Mouse (Mus musculus): ENCODE measurements around the gene Jak1. TPM values are rescaled to one million over a fixed set of nuclear protein-coding genes. Genes with fewer than 3 reads are reported as not detected.
A peak's percentile ranks its signal among the peaks of the same experiment; 100 is the strongest.

The Jak1 gene
- polyA plus RNA-seq, 1 experiment from 2014 or later: 71.9 TPM

- no peaks in the 10 kb centered on the region for H3K27me3 ChIP-seq (ENCODE audit: insufficient read depth, low read length)
- 0 out of 2 replicates have a peak overlapping the region, but pooled peaks have one; percentile 3 for H3K4me2 ChIP-seq (ENCODE audit: low read length)
- ATAC-seq (replicated peaks; ENCODE audit: low FRiP score, low read depth) (no peak), DNase-seq (ENCODE audit: low spot score) (peak; percentile 59)
- peaks cover 13% of the 10 kb centered on the region for H3K4me1 ChIP-seq (replicated peaks; ENCODE audit: insufficient read depth, low read length)
- H3K9me3 ChIP-seq (replicated peaks; ENCODE audit: low read length): no peaks in the 10 kb centered on the region
- no peak overlapping the region for H3K9ac ChIP-seq (ENCODE audit: low read depth, low read length)
- H3K4me3 ChIP-seq (replicated peaks; ENCODE audit: low read depth, low read length): no peak overlapping the region
- no peaks in the 10 kb centered on the region for H3K36me3 ChIP-seq (ENCODE audit: insufficient read depth, low read length)
- 24% methylated on average over 13 of the region's 13 CpGs for WGBS
- 0 out of 2 replicates have a peak overlapping the region, but pooled peaks have one; percentile 6 for H3K27ac ChIP-seq
- TF ChIP-seq CTCF (IDR thresholded peaks at IDR 0.05; ENCODE audit: low read depth): no peak
Observed at GRCm38 (mm10) chr4:101252781-101253622, 12.1 kb downstream of the Jak1 start.

GRCm38 (mm10) chr4:101252016-101252415 is 13.1 kb downstream of the Jak1 start:
- no peak for DNase-seq (ENCODE audit: low spot score)
- H3K4me1 ChIP-seq (replicated peaks; ENCODE audit: insufficient read depth, low read length): peaks cover 13% of the 10 kb centered on the region
- H3K9me3 ChIP-seq (replicated peaks; ENCODE audit: low read length): no peaks in the 10 kb centered on the region
- H3K36me3 ChIP-seq (ENCODE audit: insufficient read depth, low read length): no peaks in the 10 kb centered on the region
- no peak overlapping the region for H3K4me3 ChIP-seq (replicated peaks; ENCODE audit: low read depth, low read length)
- no peak overlapping the region for H3K27ac ChIP-seq
- no peak overlapping the region for H3K9ac ChIP-seq (ENCODE audit: low read depth, low read length)
- TF ChIP-seq CTCF (IDR thresholded peaks at IDR 0.05; ENCODE audit: low read depth): no peak
- no peaks in the 10 kb centered on the region for H3K27me3 ChIP-seq (ENCODE audit: insufficient read depth, low read length)
- no peak for ATAC-seq (replicated peaks; ENCODE audit: low FRiP score, low read depth)
- H3K4me2 ChIP-seq (ENCODE audit: low read length): no peak overlapping the region

- no peaks in the 10 kb centered on the region for H3K27me3 ChIP-seq (ENCODE audit: insufficient read depth, low read length)
- no peak overlapping the region for H3K4me2 ChIP-seq (ENCODE audit: low read length)
- no peak overlapping the region for H3K27ac ChIP-seq
- H3K4me1 ChIP-seq (replicated peaks; ENCODE audit: insufficient read depth, low read length): peaks cover 13% of the 10 kb centered on the region
- WGBS: 50% methylated on average over 5 of the region's 6 CpGs
- H3K4me3 ChIP-seq (replicated peaks; ENCODE audit: low read depth, low read length): no peak overlapping the region
- no peaks in the 10 kb centered on the region for H3K36me3 ChIP-seq (ENCODE audit: insufficient read depth, low read length)
- H3K9me3 ChIP-seq (replicated peaks; ENCODE audit: low read length): no peaks in the 10 kb centered on the region
- DNase-seq (ENCODE audit: low spot score): no peak
- no peak for ATAC-seq (replicated peaks; ENCODE audit: low FRiP score, low read depth)
- TF ChIP-seq CTCF (IDR thresholded peaks at IDR 0.05; ENCODE audit: low read depth): no peak
- no peak overlapping the region for H3K9ac ChIP-seq (ENCODE audit: low read depth, low read length)
Observed at GRCm38 (mm10) chr4:101249977-101250743, 14.9 kb downstream of the Jak1 start.

- WGBS: 51% methylated on average over 2 of the region's 2 CpGs
- Histone ChIP-seq H3K27me3 (ENCODE audit: insufficient read depth, low read length) (no peaks in the 10 kb centered on the region), H3K36me3 (ENCODE audit: insufficient read depth, low read length) (no peaks in the 10 kb centered on the region), H3K4me2 (ENCODE audit: low read length) (no peak overlapping the region), H3K27ac (no peak overlapping the region), H3K9ac (ENCODE audit: low read depth, low read length) (no peak overlapping the region), H3K4me1 (replicated peaks; ENCODE audit: insufficient read depth, low read length) (peaks cover 6% of the 10 kb centered on the region; the same call in 1 of the 2 replicates), H3K4me3 (replicated peaks; ENCODE audit: low read depth, low read length) (no peak overlapping the region), H3K9me3 (replicated peaks; ENCODE audit: low read length) (no peaks in the 10 kb centered on the region)
- TF ChIP-seq CTCF (IDR thresholded peaks at IDR 0.05; ENCODE audit: low read depth): no peak
- ATAC-seq (replicated peaks; ENCODE audit: low FRiP score, low read depth) (no peak), DNase-seq (ENCODE audit: low spot score) (no peak)
Observed at GRCm38 (mm10) chr4:101247355-101247754, 17.7 kb downstream of the Jak1 start.

GRCm38 (mm10) chr4:101246569-101246968 is 18.5 kb downstream of the Jak1 start:
- Histone ChIP-seq H3K9ac (ENCODE audit: low read depth, low read length) (no peak overlapping the region), H3K36me3 (ENCODE audit: insufficient read depth, low read length) (no peaks in the 10 kb centered on the region), H3K9me3 (replicated peaks; ENCODE audit: low read length) (no peaks in the 10 kb centered on the region), H3K4me2 (ENCODE audit: low read length) (no peak overlapping the region), H3K4me3 (replicated peaks; ENCODE audit: low read depth, low read length) (no peak overlapping the region), H3K4me1 (replicated peaks; ENCODE audit: insufficient read depth, low read length) (peaks cover 6% of the 10 kb centered on the region; the same call in 1 of the 2 replicates), H3K27me3 (ENCODE audit: insufficient read depth, low read length) (no peaks in the 10 kb centered on the region), H3K27ac (no peak overlapping the region)
- WGBS: 76% methylated on average over 2 of the region's 2 CpGs
- TF ChIP-seq CTCF (IDR thresholded peaks at IDR 0.05; ENCODE audit: low read depth): no peak
- DNase-seq (ENCODE audit: low spot score) (no peak), ATAC-seq (replicated peaks; ENCODE audit: low FRiP score, low read depth) (no peak)

- Histone ChIP-seq H3K27ac (no peak overlapping the region), H3K9me3 (replicated peaks; ENCODE audit: low read length) (no peaks in the 10 kb centered on the region), H3K4me3 (replicated peaks; ENCODE audit: low read depth, low read length) (no peak overlapping the region), H3K9ac (ENCODE audit: low read depth, low read length) (no peak overlapping the region), H3K4me1 (replicated peaks; ENCODE audit: insufficient read depth, low read length) (peaks cover 6% of the 10 kb centered on the region; the same call in 1 of the 2 replicates), H3K27me3 (ENCODE audit: insufficient read depth, low read length) (no peaks in the 10 kb centered on the region), H3K4me2 (ENCODE audit: low read length) (no peak overlapping the region), H3K36me3 (ENCODE audit: insufficient read depth, low read length) (no peaks in the 10 kb centered on the region)
- ATAC-seq (replicated peaks; ENCODE audit: low FRiP score, low read depth): no peak
- TF ChIP-seq CTCF (IDR thresholded peaks at IDR 0.05; ENCODE audit: low read depth): no peak
- 75% methylated on average over 6 of the region's 6 CpGs for WGBS
- no peak for DNase-seq (ENCODE audit: low spot score)
Observed at GRCm38 (mm10) chr4:101244257-101245011, 20.6 kb downstream of the Jak1 start.

All from kidney, postnatal 0 days (tissue).